Mouse (Mus musculus) midbrain, embryonic 11.5 days (tissue): ENCODE results near the gene Hdhd3. TPM values are rescaled to one million over a fixed set of nuclear protein-coding genes. Genes with fewer than 3 reads are reported as not detected.

Source experiments
- ATAC-seq: fragments of 200-750 bp; cut with Nextera tagmentation; 2 replicates; pipeline ENCODE4 v1.8.0; 2017; ENCODE audit warnings: moderate TSS enrichment, moderate library complexity; ENCODE audit not compliant: low FRiP score
- DNase-seq: peaks from one replicate; pipeline ENCODE4 v3.0.0; 2015; ENCODE audit warnings: low spot score; ENCODE audit errors: missing footprints
- H3K27ac ChIP-seq: fragments of 300-500 bp; sonication (generic); 2 replicates; pipeline ENCODE4 v1.5.1; 2014; ENCODE audit warnings: low read depth, low read length
- H3K27me3 ChIP-seq: fragments of 300-500 bp; sonication (generic); 2 replicates; pipeline ENCODE4 v1.6.1; 2014; ENCODE audit warnings: mild to moderate bottlenecking, low read length, moderate library complexity, mixed read lengths; ENCODE audit not compliant: control insufficient read depth, insufficient read depth
- H3K36me3 ChIP-seq: fragments of 300-500 bp; sonication (generic); 2 replicates; pipeline ENCODE4 v1.6.1; 2014; ENCODE audit warnings: mild to moderate bottlenecking, low read length, moderate library complexity, mixed read lengths; ENCODE audit not compliant: control insufficient read depth, insufficient read depth
- H3K4me1 ChIP-seq: fragments of 300-500 bp; sonication (generic); 2 replicates; pipeline ENCODE4 v1.6.1; 2014; ENCODE audit warnings: low read length; ENCODE audit not compliant: control insufficient read depth, insufficient read depth
- H3K4me2 ChIP-seq: fragments of 300-500 bp; sonication (generic); 2 replicates; pipeline ENCODE4 v1.6.1; 2014; ENCODE audit warnings: mild to moderate bottlenecking, moderate library complexity
- H3K4me3 ChIP-seq: fragments of 300-500 bp; sonication (generic); 2 replicates; pipeline ENCODE4 v1.5.1; 2014; ENCODE audit warnings: low read depth, low read length
- H3K9ac ChIP-seq: fragments of 300-500 bp; sonication (generic); 2 replicates; pipeline ENCODE4 v1.6.1; 2014; ENCODE audit warnings: low read length
- H3K9me3 ChIP-seq: fragments of 300-500 bp; sonication (generic); 2 replicates; pipeline ENCODE4 v1.6.1; 2016; ENCODE audit warnings: low read length; ENCODE audit not compliant: control insufficient read depth
- WGBS: fragments of 180-500 bp; shearing (Covaris S2); extraction: QIAGEN DNeasy Blood & Tissue Kit; methylation state at CpG from one replicate; pipeline ENCODE4 v1.1.7; 2014; 5-methylcytosine and 5-hydroxymethylcytosine counted together
- polyA plus RNA-seq: library from polyadenylated mRNA; unstranded; fragments of >200 nt; fragmentation: Nextera tagmentation; extraction: Ambion mirVana; gene quantifications from 2 replicates; pipeline ENCODE4 v1.2.1, GENCODE M21; 2014

Hdhd3 gene
- polyA plus RNA-seq, 1 experiment from 2014 or later: 12.1 TPM

DNA sequence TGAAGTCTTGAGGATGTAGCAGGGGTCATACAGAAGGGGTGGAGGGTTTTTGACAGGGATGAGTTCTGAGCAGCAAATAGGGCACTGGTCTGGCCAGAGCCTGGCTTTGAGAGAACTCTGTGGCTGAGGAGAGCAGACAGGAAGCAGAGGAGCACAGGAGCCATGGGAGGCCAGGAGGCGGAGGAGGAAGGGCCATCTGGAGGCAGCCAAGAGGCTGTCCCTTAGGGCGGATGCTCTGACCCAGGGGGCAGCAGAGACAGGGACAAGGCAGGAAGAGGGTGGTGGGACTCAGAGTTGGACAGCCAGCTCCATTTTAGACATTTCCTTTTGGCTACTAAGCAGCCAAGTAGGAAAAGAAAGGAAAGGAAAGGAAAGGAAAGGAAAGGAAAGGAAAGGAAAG, 12.8 kb upstream of the Hdhd3 start:
- WGBS: 38% methylated on average over 2 of the region's 2 CpGs
- ATAC-seq: no peak

DNA sequence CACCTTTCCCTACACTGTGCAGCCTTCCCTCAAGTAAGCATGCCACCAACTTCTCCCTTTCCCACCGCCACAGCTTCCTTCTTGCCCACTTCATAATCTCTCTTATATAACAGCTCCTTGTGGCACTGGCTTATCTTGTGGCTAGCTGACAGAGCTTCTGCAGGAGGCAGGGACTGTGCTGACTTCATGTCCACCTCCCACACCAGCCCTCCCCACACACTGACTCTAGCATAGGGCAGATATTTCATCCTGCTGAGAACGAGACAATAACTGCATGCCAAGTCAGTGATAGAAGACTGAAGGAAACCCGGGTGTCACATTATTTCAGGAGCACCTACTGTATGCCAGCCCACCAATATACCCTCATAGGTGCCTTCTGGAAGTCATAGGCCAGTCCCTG, 12.2 kb upstream of the Hdhd3 start:
- Histone ChIP-seq H3K27ac (no peak overlapping the region), H3K4me3 (no peak overlapping the region), H3K27me3 (no peaks in the 10 kb centered on the region), H3K36me3 (peaks cover 11% of the 10 kb centered on the region; the same call in 1 of the 2 replicates), H3K4me2 (no peak overlapping the region), H3K4me1 (peaks cover 12% of the 10 kb centered on the region), H3K9me3 (no peaks in the 10 kb centered on the region), H3K9ac (no peak overlapping the region)
- WGBS: 90% methylated on average over 3 of the region's 3 CpGs
- ATAC-seq (no peak), DNase-seq (no peak)

More for the DNA sequence above, 12.8 kb upstream of the Hdhd3 start:
- Histone ChIP-seq H3K36me3 (peaks cover 11% of the 10 kb centered on the region; the same call in 1 of the 2 replicates), H3K4me2 (no peak overlapping the region), H3K9me3 (no peaks in the 10 kb centered on the region), H3K4me1 (peaks cover 14% of the 10 kb centered on the region), H3K27ac (no peak overlapping the region), H3K4me3 (no peak overlapping the region; the same call in 1 of the 2 replicates), H3K9ac (peak overlapping the region; percentile 30; the same call in 1 of the 2 replicates), H3K27me3 (no peaks in the 10 kb centered on the region)
- no peak for DNase-seq

DNA sequence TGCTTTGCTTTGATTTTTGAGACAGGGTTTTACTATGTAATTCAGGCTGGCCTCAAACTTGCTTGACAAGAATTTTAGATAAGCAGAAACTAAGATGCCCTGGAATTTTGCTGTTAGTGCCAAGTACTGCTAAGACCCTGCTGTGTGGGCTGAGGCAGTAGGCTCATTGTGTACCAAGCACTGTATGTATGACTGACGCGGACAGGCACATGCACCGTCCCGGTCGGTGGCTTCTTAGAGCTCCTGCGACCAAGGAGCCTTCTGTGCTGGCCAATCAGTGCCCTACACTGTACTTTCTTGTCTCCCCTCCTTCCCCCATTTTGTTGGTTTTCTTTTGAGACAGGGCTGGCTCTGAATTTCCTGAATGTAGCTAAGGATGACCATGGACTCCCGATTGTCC, 11.7 kb upstream of the Hdhd3 start:
- 94% methylated on average over 7 of the region's 7 CpGs for WGBS
- peaks cover 14% of the 10 kb centered on the region for H3K36me3 ChIP-seq
- no peak overlapping the region for H3K27ac ChIP-seq
- H3K4me1 ChIP-seq: peaks cover 10% of the 10 kb centered on the region
- H3K9ac ChIP-seq: no peak overlapping the region
- ATAC-seq (no peak), DNase-seq (no peak)
- H3K27me3 ChIP-seq: no peaks in the 10 kb centered on the region
- H3K4me3 ChIP-seq: no peak overlapping the region
- no peak overlapping the region for H3K4me2 ChIP-seq
- H3K9me3 ChIP-seq: no peaks in the 10 kb centered on the region

GRCm38 (mm10) chr4:62513998-62514506, 10.8 kb upstream of the Hdhd3 start:
- no peak overlapping the region for H3K27ac ChIP-seq
- no peaks in the 10 kb centered on the region for H3K27me3 ChIP-seq
- H3K9me3 ChIP-seq: no peaks in the 10 kb centered on the region
- DNase-seq: no peak
- H3K4me1 ChIP-seq: peaks cover 7% of the 10 kb centered on the region
- peaks cover 22% of the 10 kb centered on the region for H3K36me3 ChIP-seq
- H3K4me3 ChIP-seq: no peak overlapping the region
- 48% methylated on average over 11 of the region's 11 CpGs for WGBS
- no peak overlapping the region for H3K4me2 ChIP-seq
- H3K9ac ChIP-seq: no peak overlapping the region
- no peak for ATAC-seq

DNA sequence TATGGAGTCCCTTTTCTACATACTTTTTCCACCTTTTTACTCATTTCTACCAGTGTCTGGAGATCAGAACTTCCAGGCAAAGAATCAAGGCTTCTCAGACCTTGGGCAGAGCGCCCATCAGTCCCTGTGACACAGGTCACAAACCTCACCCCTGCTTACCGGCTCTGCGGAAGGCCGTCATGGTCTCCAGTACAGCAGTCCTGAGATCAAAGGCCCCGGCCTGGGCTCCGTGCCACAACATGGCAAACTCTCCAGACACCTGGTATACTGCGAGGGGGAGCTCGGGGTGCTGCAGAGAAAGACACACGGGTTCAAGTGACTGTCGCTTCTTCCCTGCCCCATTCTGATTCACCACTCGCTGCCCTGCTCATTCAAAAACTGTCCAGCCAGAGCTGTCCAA, 6.7 kb upstream of the Hdhd3 start:
- no peak for ATAC-seq
- peaks cover 28% of the 10 kb centered on the region for H3K36me3 ChIP-seq
- WGBS: 96% methylated on average over 11 of the region's 11 CpGs

GRCm38 (mm10) chr4:62508839-62509238, 5.6 kb upstream of the Hdhd3 start:
- no peaks in the 10 kb centered on the region for H3K27me3 ChIP-seq
- no peaks in the 10 kb centered on the region for H3K4me1 ChIP-seq
- H3K4me3 ChIP-seq: no peak overlapping the region
- ATAC-seq (no peak), DNase-seq (no peak)
- H3K4me2 ChIP-seq: no peak overlapping the region
- WGBS: 93% methylated on average over 5 of the region's 5 CpGs
- no peaks in the 10 kb centered on the region for H3K9me3 ChIP-seq
- no peak overlapping the region for H3K9ac ChIP-seq
- H3K27ac ChIP-seq: no peak overlapping the region
- peaks cover 28% of the 10 kb centered on the region for H3K36me3 ChIP-seq

More for the DNA sequence above, 6.7 kb upstream of the Hdhd3 start:
- Histone ChIP-seq H3K4me3 (no peak overlapping the region), H3K9me3 (no peaks in the 10 kb centered on the region), H3K4me2 (no peak overlapping the region), H3K4me1 (no peaks in the 10 kb centered on the region), H3K27ac (no peak overlapping the region), H3K27me3 (no peaks in the 10 kb centered on the region), H3K9ac (no peak overlapping the region)
- DNase-seq: no peak

DNA sequence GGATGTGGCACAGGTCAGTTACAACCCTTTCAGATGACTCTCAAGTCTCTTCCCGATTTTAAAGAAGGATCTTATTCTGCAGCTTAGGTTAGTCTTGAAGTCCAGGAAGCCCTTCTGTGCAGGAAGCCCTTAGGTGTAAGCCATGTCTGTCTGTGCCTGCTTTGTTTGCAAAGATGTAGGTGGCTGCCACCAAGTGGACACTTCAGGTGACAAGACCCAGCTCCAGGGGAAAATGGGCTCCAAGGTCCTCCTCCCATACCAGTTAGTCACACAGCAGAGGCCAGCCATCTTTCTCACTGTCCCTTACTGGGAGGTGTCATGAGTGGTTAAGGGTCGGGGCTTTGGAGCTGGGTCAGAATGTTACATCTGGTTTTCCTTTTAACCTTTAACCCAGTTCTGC, 3.5 kb upstream of the Hdhd3 start:
- no peak for ATAC-seq
- no peak for DNase-seq

DNA sequence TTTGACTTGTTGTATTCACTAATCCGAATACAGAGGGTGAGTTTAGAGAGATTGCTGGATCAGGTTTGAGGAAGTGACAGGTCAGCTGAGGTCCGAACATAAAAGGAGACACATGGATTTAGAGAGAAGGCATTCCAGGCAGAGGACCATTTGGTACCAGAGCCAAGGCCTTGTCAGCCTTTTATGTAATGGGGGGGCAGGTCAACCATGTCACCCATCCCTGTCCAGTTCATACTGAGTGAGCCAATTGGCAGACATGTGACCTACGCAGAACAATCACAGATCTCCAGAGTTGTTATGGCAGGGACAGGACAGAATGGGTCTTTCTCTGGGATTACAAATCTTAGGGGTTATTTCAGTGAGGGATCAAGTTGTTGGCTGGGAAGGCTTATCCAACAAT, 2.7 kb upstream of the Hdhd3 start:
- Histone ChIP-seq H3K9ac (no peak overlapping the region), H3K9me3 (no peaks in the 10 kb centered on the region), H3K27ac (no peak overlapping the region), H3K4me3 (no peak overlapping the region), H3K27me3 (no peaks in the 10 kb centered on the region), H3K36me3 (peaks cover 17% of the 10 kb centered on the region), H3K4me1 (peaks cover 4% of the 10 kb centered on the region; the same call in 1 of the 2 replicates), H3K4me2 (no peak overlapping the region)
- no peak for DNase-seq
- no peak for ATAC-seq
- 89% methylated on average over 3 of the region's 3 CpGs for WGBS

More for the DNA sequence above, 3.5 kb upstream of the Hdhd3 start:
- H3K4me3 ChIP-seq: no peak overlapping the region
- H3K9me3 ChIP-seq: no peaks in the 10 kb centered on the region
- no peaks in the 10 kb centered on the region for H3K4me1 ChIP-seq
- no peak overlapping the region for H3K27ac ChIP-seq
- peaks cover 21% of the 10 kb centered on the region for H3K36me3 ChIP-seq
- no peaks in the 10 kb centered on the region for H3K27me3 ChIP-seq
- H3K9ac ChIP-seq: no peak overlapping the region
- no peak overlapping the region for H3K4me2 ChIP-seq
- WGBS: 70% methylated on average over 2 of the region's 2 CpGs

GRCm38 (mm10) chr4:62502969-62503368, 298 bp downstream of the Hdhd3 start:
- WGBS: 77% methylated on average over 7 of the region's 7 CpGs
- no peaks in the 10 kb centered on the region for H3K9me3 ChIP-seq
- H3K36me3 ChIP-seq: peaks cover 4% of the 10 kb centered on the region; the same call in 1 of the 2 replicates
- DNase-seq (peak; percentile 82), ATAC-seq (no peak)
- no peak overlapping the region for H3K9ac ChIP-seq
- no peak overlapping the region for H3K4me3 ChIP-seq
- H3K4me1 ChIP-seq: peaks cover 4% of the 10 kb centered on the region; the same call in 1 of the 2 replicates
- H3K27me3 ChIP-seq: no peaks in the 10 kb centered on the region
- no peak overlapping the region for H3K4me2 ChIP-seq
- H3K27ac ChIP-seq: no peak overlapping the region
